Mouse (Mus musculus) lung, embryonic 15.5 days (tissue): Measurements from ENCODE around the gene Trappc12. TPM values are rescaled to one million over a fixed set of nuclear protein-coding genes. Genes with fewer than 3 reads are reported as not detected.
A peak's percentile ranks its signal among the peaks of the same experiment; 100 is the strongest.

Experiments
- ATAC-seq: fragments of 200-750 bp; cut with Nextera tagmentation; 2 replicates; pipeline ENCODE4 v1.8.0; 2017; ENCODE audit warnings: moderate number of reproducible peaks, borderline replicate concordance; ENCODE audit not compliant: low FRiP score, low TSS enrichment; ENCODE audit errors: extremely low read depth
- H3K27ac ChIP-seq: fragments of 300-500 bp; sonication (generic); 2 replicates; pipeline ENCODE4 v1.5.1; 2015; ENCODE audit warnings: moderate library complexity, mild to moderate bottlenecking, inconsistent platforms
- H3K27me3 ChIP-seq: fragments of 300-500 bp; sonication (generic); 2 replicates; pipeline ENCODE4 v1.6.1; 2015; ENCODE audit warnings: inconsistent platforms
- H3K36me3 ChIP-seq: fragments of 300-500 bp; sonication (generic); 2 replicates; pipeline ENCODE4 v1.6.1; 2015; ENCODE audit warnings: inconsistent platforms
- H3K4me1 ChIP-seq: fragments of 300-500 bp; sonication (generic); 2 replicates; pipeline ENCODE4 v1.6.1; 2015; ENCODE audit warnings: inconsistent platforms
- H3K4me2 ChIP-seq: fragments of 300-500 bp; sonication (generic); 2 replicates; pipeline ENCODE4 v1.6.1; 2015; ENCODE audit warnings: inconsistent platforms, mild to moderate bottlenecking, moderate library complexity
- H3K4me3 ChIP-seq: fragments of 300-500 bp; sonication (generic); 2 replicates; pipeline ENCODE4 v1.5.1; 2015; ENCODE audit warnings: mild to moderate bottlenecking, inconsistent platforms
- H3K9ac ChIP-seq: fragments of 300-500 bp; sonication (generic); 2 replicates; pipeline ENCODE4 v1.6.1; 2015; ENCODE audit warnings: inconsistent platforms
- H3K9me3 ChIP-seq: fragments of 300-500 bp; sonication (generic); 2 replicates; pipeline ENCODE4 v1.6.1; 2016; ENCODE audit warnings: inconsistent platforms
- WGBS: fragments of 180-500 bp; shearing (Covaris S2); methylation state at CpG from one replicate; pipeline ENCODE4 v1.1.7; 2015; 5-methylcytosine and 5-hydroxymethylcytosine counted together
- microRNA-seq: library from miRNA; unstranded; fragments of <30 nt; microRNA quantifications from one replicate; pipeline ENCODE4, GENCODE M21; 2016
- polyA plus RNA-seq: library from polyadenylated mRNA; unstranded; fragments of >200 nt; fragmentation: Nextera tagmentation; extraction: Ambion mirVana; gene quantifications from 2 replicates; pipeline ENCODE4 v1.2.1, GENCODE M21; 2015

The Trappc12 gene
- polyA plus RNA-seq, 1 experiment from 2014 or later = 41.5 TPM

DNA sequence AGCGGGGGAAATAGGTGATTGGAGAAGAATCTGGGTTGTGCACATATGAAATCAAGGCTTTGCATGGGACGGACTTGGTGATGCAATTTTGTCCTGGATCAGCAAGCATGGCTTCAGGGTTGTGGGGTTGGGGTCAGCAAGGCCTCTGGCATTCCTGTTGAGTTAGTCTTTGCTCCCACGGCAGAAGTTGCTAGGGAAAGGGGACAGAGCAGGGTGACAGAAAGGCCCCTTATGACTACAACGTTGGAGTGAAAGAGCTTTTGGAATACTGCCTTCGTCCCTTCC is 74.4 kb downstream of the Trappc12 start:
- Histone ChIP-seq H3K4me2 (peak overlapping the region; percentile 74), H3K9me3 (no peaks in the 10 kb centered on the region), H3K4me1 (peaks cover 17% of the 10 kb centered on the region), H3K9ac (peak overlapping the region; percentile 74), H3K27ac (peak overlapping the region; percentile 98), H3K27me3 (no peaks in the 10 kb centered on the region), H3K36me3 (peaks cover 13% of the 10 kb centered on the region; the same call in 1 of the 2 replicates), H3K4me3 (peak overlapping the region; percentile 65)
- WGBS = 58% methylated on average over 5 of the region's 5 CpGs
- ATAC-seq = no peak

DNA sequence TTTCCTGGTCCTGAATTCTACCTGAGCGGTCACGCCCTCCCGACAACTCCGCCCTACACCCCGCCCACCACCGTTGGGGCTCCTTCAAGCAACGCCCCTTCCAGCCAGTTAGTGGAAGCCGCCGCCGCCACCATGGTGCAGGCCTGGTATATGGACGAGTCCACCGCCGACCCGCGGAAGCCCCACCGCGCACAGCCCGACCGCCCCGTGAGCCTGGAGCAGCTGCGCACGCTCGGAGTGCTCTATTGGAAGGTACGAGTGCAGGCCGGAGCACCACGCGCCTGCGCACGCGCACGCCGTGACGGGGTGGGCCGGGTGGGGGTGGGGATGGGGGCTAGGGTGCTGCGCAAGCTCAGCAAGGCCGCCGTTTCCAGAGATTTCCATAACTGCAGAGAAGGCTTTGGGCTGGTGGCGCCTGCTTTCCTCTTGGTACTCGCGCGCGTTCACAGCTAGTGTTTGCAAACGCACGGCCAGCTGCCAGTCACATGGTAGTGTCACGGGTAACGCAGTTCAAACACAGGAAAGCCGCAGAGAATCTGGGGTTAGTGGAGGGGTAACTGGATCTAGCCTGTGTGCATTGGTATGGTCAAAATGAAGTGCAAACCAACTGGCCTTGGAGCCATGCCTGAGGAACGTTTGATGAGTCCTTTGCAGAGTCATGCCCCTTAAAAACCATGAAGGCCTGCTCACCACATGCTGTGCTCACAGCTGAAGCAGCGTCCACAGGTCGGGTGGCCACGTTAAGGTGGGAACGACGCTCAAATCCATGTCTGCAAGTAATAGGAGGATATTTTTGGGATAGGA is 74.9 kb downstream of the Trappc12 start, which contains the start of gene Adi1:
Adi1 (plus strand) TSS at position 111 of the 804 bp plus-strand sequence.
- Histone ChIP-seq H3K4me1 (peaks cover 17% of the 10 kb centered on the region), H3K36me3 (peaks cover 10% of the 10 kb centered on the region; the same call in 1 of the 2 replicates), H3K4me2 (peak within 1 kb of the TSS; percentile 74), H3K9ac (peak within 1 kb of the TSS; percentile 74), H3K9me3 (no peaks in the 10 kb centered on the region), H3K27ac (peak within 1 kb of the TSS; percentile 98), H3K27me3 (no peaks in the 10 kb centered on the region), H3K4me3 (peak within 1 kb of the TSS; percentile 65)
- ATAC-seq = peak; percentile 94
- WGBS = 2% methylated on average over 53 of the region's 53 CpGs

DNA sequence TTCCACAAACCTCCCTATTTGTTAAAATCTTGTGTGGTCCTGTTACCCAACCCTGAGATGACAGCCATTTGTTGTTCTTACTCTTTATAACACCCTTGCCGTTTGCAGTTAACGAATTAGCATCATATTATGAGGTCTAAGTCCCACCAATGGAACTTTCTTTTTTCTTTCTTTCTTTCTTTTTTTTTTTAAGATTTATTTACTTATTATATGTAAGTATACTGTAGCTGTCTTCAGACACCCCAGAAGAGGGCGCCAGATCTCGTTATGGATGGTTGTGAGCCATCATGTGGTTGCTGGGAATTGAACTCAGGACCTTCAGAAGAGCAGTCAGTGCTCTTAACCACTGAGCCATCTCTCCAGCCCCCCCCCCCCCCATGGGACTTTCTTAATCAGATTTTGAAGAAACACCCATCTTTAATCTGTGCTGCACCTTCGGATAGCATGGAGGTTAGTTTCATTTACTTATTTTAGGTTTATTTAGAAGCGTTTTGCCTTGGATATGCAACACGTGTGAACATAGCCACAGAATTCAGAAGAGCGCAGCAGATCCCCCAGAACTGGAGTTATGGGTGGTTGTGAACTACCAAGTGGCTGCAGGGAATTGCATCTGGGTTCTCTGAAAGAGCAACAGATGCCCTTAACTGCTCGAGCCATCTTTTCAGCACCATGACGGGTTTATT is 76.1 kb downstream of the Trappc12 start:
- Histone ChIP-seq H3K27me3 (no peaks in the 10 kb centered on the region), H3K4me2 (peak overlapping the region; percentile 74), H3K9ac (no peak overlapping the region), H3K4me1 (peaks cover 17% of the 10 kb centered on the region), H3K27ac (peak overlapping the region; percentile 98), H3K9me3 (no peaks in the 10 kb centered on the region), H3K4me3 (peak overlapping the region; percentile 65), H3K36me3 (peaks cover 6% of the 10 kb centered on the region; the same call in 1 of the 2 replicates)
- WGBS = 77% methylated on average over 10 of the region's 10 CpGs
- no peak for ATAC-seq

DNA sequence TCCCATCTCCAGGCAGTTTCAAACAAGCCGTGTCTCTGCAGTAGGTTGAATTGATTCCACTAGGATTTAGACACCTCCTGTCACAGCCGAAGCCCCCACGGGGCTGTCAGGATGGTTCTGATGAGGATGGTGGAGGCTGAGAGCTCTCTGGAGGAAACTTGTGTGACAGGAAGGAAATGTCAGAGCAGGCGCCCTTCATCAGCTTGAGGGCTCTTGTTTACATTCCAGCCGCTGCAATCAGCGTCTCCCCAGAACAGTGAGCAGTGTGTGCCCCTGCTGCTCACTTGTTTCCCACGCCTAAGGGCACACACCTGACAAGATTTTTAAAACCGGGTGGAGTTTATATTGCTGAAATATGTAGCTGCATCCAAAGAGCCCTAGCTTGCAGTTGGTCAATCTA is 83.0 kb downstream of the Trappc12 start:
- Histone ChIP-seq H3K9me3 (no peaks in the 10 kb centered on the region), H3K4me2 (peak overlapping the region; percentile 22; the same call in 1 of the 2 replicates), H3K27me3 (no peaks in the 10 kb centered on the region), H3K4me1 (peaks cover 17% of the 10 kb centered on the region), H3K9ac (no peak overlapping the region), H3K36me3 (0 out of 2 replicates have a peak, but pooled peaks cover 2% of the 10 kb centered on the region), H3K27ac (peak overlapping the region; percentile 41; the same call in 1 of the 2 replicates), H3K4me3 (no peak overlapping the region)
- peak; percentile 54; the same call in 1 of the 2 replicates for ATAC-seq
- 2% methylated on average over 8 of the region's 8 CpGs for WGBS

DNA sequence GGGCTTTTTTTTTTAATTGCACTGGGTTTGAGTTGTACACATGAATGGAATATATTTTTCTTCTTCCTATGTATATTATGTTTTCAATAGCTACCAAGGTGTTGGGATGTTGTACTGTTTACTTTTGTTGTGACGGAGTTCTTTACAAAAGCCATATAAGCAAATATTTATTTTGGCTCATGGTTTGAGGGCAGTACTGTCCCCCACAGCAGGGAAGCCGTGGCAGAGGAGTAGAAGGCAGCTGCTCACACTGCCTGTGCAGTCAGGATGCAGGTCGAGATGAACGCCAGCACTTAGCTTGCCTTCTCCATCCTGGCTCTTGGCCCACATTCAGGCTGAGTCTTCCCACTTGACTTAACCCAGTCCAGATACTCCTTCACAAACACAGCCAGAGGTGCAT is 83.5 kb downstream of the Trappc12 start:
- no peaks in the 10 kb centered on the region for H3K9me3 ChIP-seq
- WGBS = 21% methylated on average over 4 of the region's 4 CpGs
- peak overlapping the region; percentile 41; the same call in 1 of the 2 replicates for H3K27ac ChIP-seq
- H3K4me2 ChIP-seq = no peak overlapping the region
- no peak overlapping the region for H3K9ac ChIP-seq
- no peak overlapping the region for H3K4me3 ChIP-seq
- ATAC-seq = no peak
- peaks cover 17% of the 10 kb centered on the region for H3K4me1 ChIP-seq
- no peaks in the 10 kb centered on the region for H3K27me3 ChIP-seq
- 0 out of 2 replicates have a peak, but pooled peaks cover 2% of the 10 kb centered on the region for H3K36me3 ChIP-seq

DNA sequence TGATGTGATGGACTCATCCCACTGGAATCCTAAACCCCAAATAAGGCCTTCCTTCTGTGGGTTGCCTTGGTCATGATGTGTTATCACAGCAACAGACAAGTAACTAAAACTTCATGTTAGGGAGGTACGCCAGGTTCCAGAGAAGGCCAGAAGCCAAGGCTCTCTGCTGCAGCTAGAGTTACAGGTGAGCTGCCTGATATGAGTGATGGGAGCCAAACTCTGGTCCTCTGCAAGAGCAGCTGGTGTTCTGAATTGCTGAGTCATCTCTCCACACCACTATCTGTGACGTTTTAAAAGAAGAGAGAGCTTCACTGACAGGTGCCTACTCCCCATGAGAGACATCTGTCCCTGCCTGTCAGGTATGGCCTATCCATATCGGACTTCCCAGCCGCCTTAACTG is 87.6 kb downstream of the Trappc12 start:
- Histone ChIP-seq H3K27me3 (no peaks in the 10 kb centered on the region), H3K36me3 (peaks cover 28% of the 10 kb centered on the region), H3K4me2 (no peak overlapping the region), H3K9ac (no peak overlapping the region), H3K4me1 (peaks cover 12% of the 10 kb centered on the region), H3K9me3 (no peaks in the 10 kb centered on the region), H3K27ac (no peak overlapping the region), H3K4me3 (no peak overlapping the region)
- whole genome bisulfite sequencing = 80% methylated on average over 4 of the region's 4 CpGs
- no peak for ATAC-seq

DNA sequence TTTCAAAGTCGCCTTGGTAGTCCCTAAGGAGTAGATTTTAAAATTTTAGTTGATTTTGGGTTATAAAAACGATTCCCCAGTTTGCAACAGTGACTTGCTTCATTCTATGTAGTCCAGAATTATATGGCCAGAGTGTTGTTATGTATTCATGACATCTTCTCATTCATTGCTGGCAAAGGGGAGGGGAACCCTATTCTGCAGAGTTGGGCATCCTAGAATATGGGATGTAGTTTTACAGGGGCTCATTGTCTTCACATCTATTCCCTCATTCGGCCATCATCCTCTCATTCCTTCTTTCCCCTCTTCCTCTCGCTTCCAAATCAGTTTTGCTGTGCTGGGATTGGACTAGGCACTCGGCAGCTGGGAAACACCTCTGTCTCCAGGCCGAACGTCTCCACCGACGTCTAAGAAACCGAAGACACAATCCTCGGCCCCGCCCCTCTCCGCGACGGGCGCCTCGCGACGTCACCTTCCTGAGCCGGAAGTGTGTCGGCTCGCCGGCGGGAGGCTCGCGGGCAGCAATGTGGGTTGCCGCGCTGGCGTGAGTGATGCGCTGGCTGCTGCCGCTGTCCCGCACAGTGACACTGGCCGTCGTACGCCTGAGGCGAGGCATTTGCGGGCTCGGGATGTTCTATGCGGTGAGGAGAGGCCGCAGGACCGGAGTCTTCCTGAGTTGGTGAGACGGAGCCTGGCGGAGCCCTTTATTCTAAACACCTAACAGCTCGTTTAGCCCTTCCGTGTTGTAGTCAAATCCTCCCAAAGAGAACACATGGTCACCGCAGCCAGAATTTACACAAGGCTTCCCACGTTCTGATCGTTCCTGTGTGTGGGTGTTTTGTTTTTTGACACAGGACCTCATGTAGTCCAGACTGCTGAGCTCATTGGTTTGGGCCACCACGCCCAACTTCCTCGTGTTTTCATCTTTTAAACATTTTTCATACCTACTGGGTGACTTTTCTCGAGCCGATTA is 100.8 kb downstream of the Trappc12 start, which contains the start of gene Rnaseh1:
Rnaseh1 (plus strand) TSS at position 462 of the 970 bp plus-strand sequence.
- peak; percentile 95 for ATAC-seq
- Histone ChIP-seq H3K36me3 (peaks cover 13% of the 10 kb centered on the region), H3K4me3 (peak within 1 kb of the TSS; percentile 80), H3K4me2 (peak within 1 kb of the TSS; percentile 69), H3K27ac (peak within 1 kb of the TSS; percentile 50), H3K9ac (peak within 1 kb of the TSS; percentile 74), H3K4me1 (peaks cover 16% of the 10 kb centered on the region), H3K27me3 (no peaks in the 10 kb centered on the region), H3K9me3 (no peaks in the 10 kb centered on the region)
- WGBS = 2% methylated on average over 52 of the region's 52 CpGs

Small RNAs within 50 kb of the gene (microRNA-seq; reads per million reads assigned to microRNA genes)
- gene Mir6937 = not detected

Other genes starting within 250 kb of the Trappc12 start
- 0.24 TPM in 1 of 2 replicates, not detected in the other for gene Dcdc2c, start 198.1 kb downstream of the Trappc12 start, polyA plus RNA-seq
- gene Allc, start 167.9 kb downstream of the Trappc12 start, polyA plus RNA-seq = 0.10 TPM in 1 of 2 replicates, not detected in the other
- 2.7 and 3.3 TPM in 2 replicates for gene Colec11, start 127.1 kb downstream of the Trappc12 start, polyA plus RNA-seq
- 664 and 702 TPM in 2 replicates for gene Rps7, start 114.5 kb downstream of the Trappc12 start, polyA plus RNA-seq
- 30.7 and 34.5 TPM in 2 replicates for gene Rnaseh1, start 100.9 kb downstream of the Trappc12 start, polyA plus RNA-seq
- gene Adi1, start 75.2 kb downstream of the Trappc12 start, polyA plus RNA-seq = 87.9 and 88.1 TPM in 2 replicates
- gene Eipr1, start 1.3 kb upstream of the Trappc12 start, polyA plus RNA-seq = 28.4 and 31.1 TPM in 2 replicates